Mouse (Mus musculus) cerebellum, adult 2 months (tissue): ENCODE data around the gene Mprip. TPM values are rescaled to one million over a fixed set of nuclear protein-coding genes. Genes with fewer than 3 reads are reported as not detected.
A peak's percentile ranks its signal among the peaks of the same experiment; 100 is the strongest.

Source experiments
- DNase-seq, 2 experiments: peaks; one replicate each; pipeline ENCODE4 v3.0.0; 2021
- H3K27ac ChIP-seq: fragments of 200-500 bp; 2 replicates; pipeline ENCODE4 v1.5.1; 2012; ENCODE audit warnings: low read length, control low read depth, inconsistent platforms; ENCODE audit not compliant: insufficient read depth
- H3K27me3 ChIP-seq: fragments of 200-500 bp; 2 replicates; pipeline ENCODE4 v1.6.1; 2012; ENCODE audit warnings: inconsistent platforms, mild to moderate bottlenecking, low read length, moderate library complexity; ENCODE audit not compliant: control insufficient read depth, insufficient read depth
- H3K4me1 ChIP-seq: fragments of 200-500 bp; 2 replicates; pipeline ENCODE4 v1.6.1; 2011; ENCODE audit warnings: low read length; ENCODE audit not compliant: control insufficient read depth, insufficient read depth
- H3K4me3 ChIP-seq: fragments of 200-500 bp; replicated peaks from 2 replicates; pipeline ENCODE3; 2011; ENCODE audit warnings: mild to moderate bottlenecking, low read depth, low read length, control low read depth; ENCODE audit not compliant: insufficient read depth
- CTCF ChIP-seq: fragments of 200-500 bp; IDR thresholded peaks from 2 replicates; pipeline ENCODE4 v1.5.1; 2011; ENCODE audit warnings: low read depth, mild to moderate bottlenecking, control low read depth, low read length, moderate library complexity, borderline replicate concordance; ENCODE audit not compliant: insufficient read depth
- POLR2A ChIP-seq: fragments of 200-500 bp; IDR thresholded peaks from 2 replicates; pipeline ENCODE4 v1.6.1; 2011; ENCODE audit warnings: low read length, control low read depth, borderline replicate concordance; ENCODE audit not compliant: insufficient read depth
- WGBS: fragments of 180-500 bp; shearing (Covaris S2); methylation state at CpG from one replicate; pipeline ENCODE4 v1.1.7; 2018; 5-methylcytosine and 5-hydroxymethylcytosine counted together
- polyA plus RNA-seq: library from polyadenylated mRNA; depleted of rRNA; stranded (reverse); fragments of >200 nt; gene quantifications from 2 replicates; pipeline ENCODE4 v1.2.3, GENCODE M21; 2012

Mprip gene
- polyA plus RNA-seq, 1 experiment = 160 TPM

GRCm38 (mm10) chr11:59783591-59783990 is 122.5 kb downstream of the Mprip start:
- Histone ChIP-seq H3K27ac (no peak overlapping the region), H3K27me3 (no peaks in the 10 kb centered on the region), H3K4me1 (0 out of 2 replicates have a peak, but pooled peaks cover 3% of the 10 kb centered on the region), H3K4me3 (no peak overlapping the region)
- no peak for DNase-seq
- TF ChIP-seq CTCF (no peak), POLR2A (no peak)
- 86% methylated on average over 6 of the region's 6 CpGs for WGBS

- DNase-seq = no peak
- no peak for TF ChIP-seq CTCF
- no peak for TF ChIP-seq POLR2A
- Histone ChIP-seq H3K4me1 (0 out of 2 replicates have a peak, but pooled peaks cover 3% of the 10 kb centered on the region), H3K27ac (no peak overlapping the region), H3K4me3 (no peak overlapping the region), H3K27me3 (no peaks in the 10 kb centered on the region)
- WGBS = 62% methylated on average over 15 of the region's 15 CpGs
These were observed 125.5 kb downstream of the Mprip start for GRCm38 (mm10) chr11:59786444-59787198.

GRCm38 (mm10) chr11:59787199-59787781 is 126.2 kb downstream of the Mprip start, which contains the start of gene Pld6:
Gene Pld6, minus strand, starts transcription at chr11:59787645.
- 3% methylated on average over 51 of the region's 51 CpGs for WGBS
- TF ChIP-seq POLR2A (no peak), CTCF (no peak)
- 0 out of 2 replicates have a peak, but pooled peaks cover 3% of the 10 kb centered on the region for H3K4me1 ChIP-seq
- DNase-seq = no peak
- H3K27ac ChIP-seq = no peak within 1 kb of the TSS
- peak within 1 kb of the TSS; percentile 1 for H3K4me3 ChIP-seq
- no peaks in the 10 kb centered on the region for H3K27me3 ChIP-seq

- Histone ChIP-seq H3K27ac (no peak overlapping the region), H3K4me1 (0 out of 2 replicates have a peak, but pooled peaks cover 3% of the 10 kb centered on the region), H3K27me3 (no peaks in the 10 kb centered on the region), H3K4me3 (no peak overlapping the region)
- WGBS = 83% methylated on average over 1 of the region's 1 CpGs
- DNase-seq = no peak
- TF ChIP-seq POLR2A = no peak
- no peak for TF ChIP-seq CTCF
These were observed 128.2 kb downstream of the Mprip start for GRCm38 (mm10) chr11:59789311-59789710.

- no peak for DNase-seq
- no peaks in the 10 kb centered on the region for H3K4me1 ChIP-seq
- H3K27ac ChIP-seq = no peak overlapping the region
- 90% methylated on average over 6 of the region's 6 CpGs for WGBS
- H3K27me3 ChIP-seq = no peaks in the 10 kb centered on the region
- TF ChIP-seq CTCF = no peak
- TF ChIP-seq POLR2A = no peak
- no peak overlapping the region for H3K4me3 ChIP-seq
These were observed 132.3 kb downstream of the Mprip start for GRCm38 (mm10) chr11:59793390-59793789.

- H3K27ac ChIP-seq = no peak overlapping the region
These were observed 139.3 kb downstream of the Mprip start for GRCm38 (mm10) chr11:59800412-59800811.

GRCm38 (mm10) chr11:59801881-59802280 is 140.8 kb downstream of the Mprip start:
- H3K4me1 ChIP-seq = peaks cover 34% of the 10 kb centered on the region
- no peak overlapping the region for H3K4me3 ChIP-seq
- peak in 1 of 2 experiments; percentile 45 for DNase-seq
- TF ChIP-seq POLR2A (no peak), CTCF (no peak)
- no peak overlapping the region for H3K27ac ChIP-seq
- 48% methylated on average over 8 of the region's 8 CpGs for WGBS
- H3K27me3 ChIP-seq = no peaks in the 10 kb centered on the region

More at GRCm38 (mm10) chr11:59800412-59800811, 139.3 kb downstream of the Mprip start:
- WGBS = 93% methylated on average over 10 of the region's 10 CpGs
- Histone ChIP-seq H3K4me1 (peaks cover 21% of the 10 kb centered on the region), H3K27me3 (no peaks in the 10 kb centered on the region), H3K4me3 (no peak overlapping the region)
- no peak for TF ChIP-seq CTCF
- TF ChIP-seq POLR2A = no peak
- DNase-seq = no peak
